Mouse (Mus musculus) adrenal gland, postnatal 4 days (tissue): Measurements from ENCODE around the gene Grhl3. TPM values are rescaled to one million over a fixed set of nuclear protein-coding genes. Genes with fewer than 3 reads are reported as not detected.

Experiments
- DNase-seq, 2 experiments: peaks; one replicate each; pipeline ENCODE4 v3.0.0; 2021 to 2022; ENCODE audit warnings: low spot score in 2 of 2, mixed read lengths in 2 of 2
- total RNA-seq, 2 experiments: library from RNA; stranded (reverse); gene quantifications; 2 replicates each; pipeline ENCODE4 v1.2.3; 2021

Grhl3 gene
- total RNA-seq, 2 experiments from 2014 or later = 0.14 to 0.22 TPM

- no peak for DNase-seq
Measured at GRCm38 (mm10) chr4:135531771-135532613, 41.4 kb downstream of the Grhl3 start.

GRCm38 (mm10) chr4:135531236-135531635 is 42.2 kb downstream of the Grhl3 start:
- no peak for DNase-seq

GRCm38 (mm10) chr4:135530270-135530669 is 43.2 kb downstream of the Grhl3 start:
- no peak for DNase-seq

GRCm38 (mm10) chr4:135526039-135526710 is 47.3 kb downstream of the Grhl3 start:
- DNase-seq = no peak

GRCm38 (mm10) chr4:135525057-135525456 is 48.4 kb downstream of the Grhl3 start:
- no peak for DNase-seq

GRCm38 (mm10) chr4:135523939-135524338 is 49.5 kb downstream of the Grhl3 start:
- DNase-seq = no peak

- DNase-seq = no peak
Measured at GRCm38 (mm10) chr4:135520421-135520820, 53.0 kb downstream of the Grhl3 start.

- DNase-seq = no peak
Measured at GRCm38 (mm10) chr4:135518135-135518534, 55.3 kb downstream of the Grhl3 start.

GRCm38 (mm10) chr4:135516351-135517316 is 56.8 kb downstream of the Grhl3 start:
- no peak for DNase-seq

- no peak for DNase-seq
Measured at GRCm38 (mm10) chr4:135514925-135515324, 58.5 kb downstream of the Grhl3 start.

GRCm38 (mm10) chr4:135513865-135514264 is 59.6 kb downstream of the Grhl3 start:
- DNase-seq = no peak

GRCm38 (mm10) chr4:135509515-135509914 is 63.9 kb downstream of the Grhl3 start:
- no peak for DNase-seq

GRCm38 (mm10) chr4:135508419-135509039 is 64.9 kb downstream of the Grhl3 start:
- DNase-seq = peak in 1 of 2 experiments; percentile 59

GRCm38 (mm10) chr4:135507547-135508350 is 65.7 kb downstream of the Grhl3 start:
- no peak for DNase-seq

- no peak for DNase-seq
Measured at GRCm38 (mm10) chr4:135505794-135506193, 67.6 kb downstream of the Grhl3 start.

GRCm38 (mm10) chr4:135501587-135501986 is 71.8 kb downstream of the Grhl3 start:
- no peak for DNase-seq

- DNase-seq = no peak
Measured at GRCm38 (mm10) chr4:135499831-135500230, 73.6 kb downstream of the Grhl3 start.

GRCm38 (mm10) chr4:135498136-135498535 is 75.3 kb downstream of the Grhl3 start:
- no peak for DNase-seq

- no peak for DNase-seq
Measured at GRCm38 (mm10) chr4:135495810-135496209, 77.6 kb downstream of the Grhl3 start.

GRCm38 (mm10) chr4:135495397-135495791 is 78.0 kb downstream of the Grhl3 start:
- no peak for DNase-seq
